Mouse (Mus musculus) cerebellum, adult 8-10 months (tissue): ENCODE results near the gene Celsr1.
A peak's percentile ranks its signal among the peaks of the same experiment; 100 is the strongest.

Source experiments
- DNase-seq: peaks from one replicate; pipeline ENCODE4 v3.0.0; 2022

Celsr1 gene

GRCm38 (mm10) chr15:85949421-85950164 is 84.0 kb downstream of the Celsr1 start:
- DNase-seq: no peak

DNA sequence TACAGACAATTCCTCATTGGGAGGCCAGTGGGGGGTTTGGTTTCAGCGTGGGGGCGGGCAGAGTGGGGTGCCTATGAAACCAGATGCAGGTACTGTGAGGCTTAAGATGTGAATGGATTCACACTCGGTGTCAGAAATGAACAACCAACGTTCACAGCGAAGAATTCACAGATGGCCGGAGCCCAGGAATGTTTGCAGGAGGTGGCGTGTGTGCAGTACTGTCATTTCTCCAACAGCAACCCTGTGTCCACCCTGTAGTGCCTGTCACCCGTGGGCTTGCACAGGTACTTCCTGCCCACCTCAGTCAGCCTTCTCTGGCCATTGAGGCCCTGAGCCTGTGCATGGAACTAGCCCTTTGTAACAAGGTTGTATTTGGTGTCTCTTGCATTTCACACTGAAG is 85.6 kb downstream of the Celsr1 start:
- DNase-seq: no peak

DNA sequence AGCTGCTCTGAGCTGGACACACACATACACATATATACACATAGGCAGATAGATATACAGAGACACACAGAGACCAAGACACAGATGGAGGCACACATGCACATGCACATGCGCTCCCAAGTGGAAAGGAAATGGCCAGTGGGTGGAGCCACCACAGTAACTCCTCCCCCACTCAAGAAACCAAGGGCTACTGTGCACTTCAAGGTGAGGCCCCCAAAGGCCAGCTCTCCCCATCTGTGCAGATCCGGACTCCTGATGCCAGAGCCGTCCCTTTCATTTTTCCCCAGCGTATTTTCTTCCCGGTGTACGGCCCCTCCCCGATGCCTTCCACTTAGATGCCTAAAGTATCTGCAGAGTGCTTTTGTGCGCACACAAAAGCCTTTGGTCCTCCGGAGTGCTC is 86.0 kb downstream of the Celsr1 start:
- DNase-seq: no peak

- no peak for DNase-seq
Observed at GRCm38 (mm10) chr15:85935627-85936049, 97.9 kb downstream of the Celsr1 start.

DNA sequence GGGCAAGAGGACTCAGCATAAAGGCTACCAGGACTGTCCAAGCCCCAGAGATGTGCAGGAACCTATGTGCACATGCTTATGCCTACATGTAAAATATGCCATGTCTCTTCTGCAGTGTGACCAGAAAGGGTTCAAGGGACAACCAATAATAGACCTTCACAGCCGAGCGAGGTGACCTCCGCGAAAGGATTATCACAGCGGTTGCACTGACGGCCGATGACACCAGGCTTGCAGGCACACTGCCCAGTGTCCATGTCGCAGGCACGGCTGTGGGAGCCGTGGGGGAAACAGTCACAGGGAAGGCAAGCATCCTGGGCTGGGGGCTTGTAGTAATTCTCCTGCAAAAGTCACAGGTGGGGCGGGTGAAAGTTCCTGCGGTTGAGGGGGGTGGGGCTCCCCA is 105.4 kb downstream of the Celsr1 start:
- no peak for DNase-seq

- no peak for DNase-seq
Observed at GRCm38 (mm10) chr15:85921855-85922254, 111.7 kb downstream of the Celsr1 start.

DNA sequence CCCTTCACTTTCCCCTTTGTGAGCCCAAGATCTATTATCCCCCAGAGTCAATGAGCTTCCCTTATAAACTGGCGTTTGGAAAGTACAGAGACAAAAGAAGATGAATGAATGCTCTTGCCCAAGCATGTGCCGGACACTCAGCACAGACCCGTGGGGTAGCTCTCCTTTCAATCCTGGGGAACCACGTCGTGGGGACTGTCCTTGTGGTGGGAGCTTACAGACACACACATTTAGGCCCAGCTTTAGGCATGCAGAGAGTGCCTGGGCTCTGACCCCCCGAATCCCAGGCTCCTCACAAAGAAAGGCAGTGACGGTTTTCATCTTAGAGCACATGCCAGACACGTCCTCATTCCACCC is 113.7 kb downstream of the Celsr1 start:
- no peak for DNase-seq

- DNase-seq: no peak
Observed at GRCm38 (mm10) chr15:85919191-85919891, 114.2 kb downstream of the Celsr1 start.

DNA sequence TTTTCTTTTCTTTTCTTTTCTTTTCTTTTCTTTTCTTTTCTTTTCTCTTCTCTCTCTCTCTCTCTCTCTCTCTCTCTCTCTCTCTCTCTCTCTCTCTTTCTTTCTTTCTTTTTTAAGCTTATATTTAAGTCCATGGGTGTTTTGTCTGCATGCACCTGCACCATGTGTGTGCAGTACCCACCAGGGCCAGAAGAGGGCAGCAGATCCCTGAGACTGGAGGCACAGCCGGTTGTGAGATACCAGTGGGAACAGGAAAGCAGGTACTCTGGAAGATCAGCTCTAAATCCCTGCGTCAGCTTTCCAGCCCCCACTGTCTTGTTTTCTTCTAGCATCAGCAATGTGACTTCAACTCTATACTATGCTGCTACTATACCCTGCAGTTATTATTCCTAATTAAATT is 120.0 kb downstream of the Celsr1 start:
- no peak for DNase-seq

DNA sequence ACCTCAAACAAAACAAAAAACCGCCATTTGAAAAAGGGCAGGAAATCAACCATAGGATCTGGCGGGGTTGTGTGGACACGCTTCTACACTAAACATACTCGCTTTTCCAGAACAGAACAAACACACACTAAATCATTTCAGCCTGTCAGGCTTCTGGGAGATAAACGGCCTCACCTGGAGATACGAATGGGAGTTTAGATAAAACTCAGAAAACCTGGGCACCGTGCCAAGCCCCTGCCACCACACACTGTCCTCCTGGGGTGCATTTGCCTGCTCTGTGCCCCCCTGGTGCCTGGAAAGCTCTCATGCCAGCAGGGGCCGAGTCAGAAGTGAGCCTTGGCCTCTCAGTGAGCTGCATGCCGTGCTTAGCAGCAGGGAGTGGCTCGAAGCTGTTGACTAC is 123.6 kb downstream of the Celsr1 start:
- DNase-seq: no peak

GRCm38 (mm10) chr15:85909492-85909829 is 124.1 kb downstream of the Celsr1 start:
- no peak for DNase-seq

DNA sequence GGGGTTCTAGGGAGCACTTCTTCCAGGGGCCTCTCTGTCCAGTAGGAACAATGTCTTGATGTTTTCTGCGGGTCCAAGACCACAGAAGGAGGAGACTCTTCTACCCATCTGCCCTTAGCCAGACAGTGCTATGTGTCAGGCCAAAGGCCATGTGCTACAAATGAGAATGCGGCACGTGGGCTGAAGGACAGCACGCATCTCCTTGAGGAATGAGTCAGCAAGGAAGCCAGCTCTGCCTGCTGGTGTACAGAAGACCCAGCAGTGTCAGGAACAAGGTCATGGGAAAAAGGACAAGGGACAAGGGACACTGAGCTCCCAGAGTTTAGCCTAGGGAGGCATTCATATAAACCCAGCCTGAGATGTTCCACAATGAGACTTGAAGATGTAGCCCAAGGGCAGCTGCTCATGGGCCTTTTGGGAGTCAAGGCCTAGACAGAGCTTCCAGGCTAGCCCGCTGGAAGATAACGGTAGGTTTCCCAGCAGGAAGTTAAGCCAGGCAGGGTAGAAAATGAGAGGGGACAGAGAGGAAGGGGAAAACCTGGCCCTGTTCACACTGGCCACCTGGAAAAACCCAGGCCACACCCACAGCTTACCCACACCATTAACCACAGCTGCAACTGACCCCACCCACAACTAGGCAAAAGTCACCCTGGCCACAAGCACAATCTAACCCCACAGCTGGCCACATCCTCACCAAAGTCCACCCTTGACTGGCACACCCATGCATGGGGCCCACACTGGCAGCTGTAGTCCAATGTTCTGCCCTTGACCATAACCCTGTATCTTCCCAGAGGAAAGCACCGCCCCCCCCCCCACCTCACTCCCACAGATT is 124.7 kb downstream of the Celsr1 start:
- DNase-seq: no peak

DNA sequence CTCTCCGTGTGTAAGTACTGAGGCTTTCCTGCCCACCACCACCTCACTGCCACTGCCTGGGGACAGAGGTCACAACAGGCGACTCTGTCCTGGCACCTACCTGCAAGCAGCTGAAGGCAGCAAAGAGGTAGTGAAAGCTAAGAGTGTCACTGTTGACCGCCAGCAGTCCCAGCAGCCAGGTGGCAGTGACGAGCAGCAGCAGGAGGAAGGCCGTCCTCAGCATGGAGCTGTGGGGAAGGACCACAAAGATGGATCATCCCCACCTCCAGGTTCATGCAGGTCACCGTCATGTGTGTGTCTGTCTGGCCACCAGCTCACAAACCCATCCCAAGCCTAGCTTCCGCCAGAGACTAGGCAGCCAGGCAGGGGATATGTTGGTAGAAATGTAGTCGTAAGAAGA is 129.8 kb downstream of the Celsr1 start:
- DNase-seq: no peak

DNA sequence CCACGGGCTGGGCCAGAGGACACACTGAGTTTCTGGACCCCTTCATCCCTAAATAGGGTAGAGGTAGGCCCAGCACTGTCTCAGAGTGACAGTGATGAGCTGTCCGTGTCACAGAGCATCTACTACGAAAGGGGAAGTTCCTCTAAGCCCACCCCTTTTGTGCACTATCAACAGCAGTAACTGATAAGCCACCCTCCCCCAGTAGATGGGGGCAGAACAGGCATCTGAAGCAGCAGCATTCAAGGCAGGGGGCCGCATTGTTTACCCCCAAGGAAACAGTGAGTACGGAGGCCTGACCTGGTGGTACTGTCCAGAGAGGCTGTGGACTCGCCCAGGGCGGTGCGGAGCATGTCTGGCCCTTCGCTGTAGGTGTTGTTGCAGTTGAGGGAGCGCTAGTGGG is 131.1 kb downstream of the Celsr1 start:
- no peak for DNase-seq

DNA sequence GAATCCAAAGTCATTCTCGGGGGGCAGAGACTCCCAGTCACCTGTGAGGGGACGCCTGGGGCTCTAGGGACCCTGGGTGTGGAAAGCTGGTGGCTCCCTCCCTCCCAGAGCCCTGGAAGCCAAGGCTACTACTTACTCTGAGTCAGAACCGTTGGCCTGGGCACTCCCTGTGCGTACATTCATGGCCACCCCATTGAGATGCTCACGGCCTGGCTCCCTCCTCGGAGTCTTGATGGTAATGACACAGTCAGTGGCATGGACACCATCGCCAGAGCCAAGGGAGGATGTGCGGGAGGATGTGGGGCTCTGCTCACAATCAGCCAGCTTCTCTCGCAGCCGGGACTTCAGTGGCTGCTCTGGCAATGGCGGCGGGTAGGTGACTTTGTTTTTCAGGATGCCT is 132.8 kb downstream of the Celsr1 start:
- no peak for DNase-seq

- DNase-seq: no peak
Observed at GRCm38 (mm10) chr15:85900318-85900717, 133.3 kb downstream of the Celsr1 start.

DNA sequence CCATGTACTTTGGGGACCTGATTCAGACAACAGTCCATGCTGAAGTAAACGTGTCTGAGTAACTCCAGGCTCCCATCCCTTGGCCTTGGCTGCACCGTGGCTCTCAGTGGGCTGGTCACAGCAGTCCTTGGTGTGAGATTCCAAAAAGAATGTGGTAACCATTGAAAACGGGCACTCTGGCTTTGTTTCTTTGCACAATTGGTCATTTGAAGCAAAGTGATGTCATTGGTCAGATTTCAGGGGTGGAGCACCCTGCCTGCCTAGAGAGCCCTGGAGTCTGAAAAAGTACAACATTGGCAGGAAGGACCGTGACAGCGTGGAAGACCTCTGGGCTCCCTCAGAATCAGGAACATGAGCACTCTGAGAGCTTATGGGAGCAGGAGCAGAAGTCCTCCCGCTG is 134.2 kb downstream of the Celsr1 start:
- DNase-seq: no peak

GRCm38 (mm10) chr15:85897113-85897512 is 136.5 kb downstream of the Celsr1 start:
- DNase-seq: no peak

- peak; percentile 84 for DNase-seq
Observed at GRCm38 (mm10) chr15:85896284-85896683, 137.3 kb downstream of the Celsr1 start.

- DNase-seq: no peak
Observed at GRCm38 (mm10) chr15:85893871-85894270, 139.7 kb downstream of the Celsr1 start.

DNA sequence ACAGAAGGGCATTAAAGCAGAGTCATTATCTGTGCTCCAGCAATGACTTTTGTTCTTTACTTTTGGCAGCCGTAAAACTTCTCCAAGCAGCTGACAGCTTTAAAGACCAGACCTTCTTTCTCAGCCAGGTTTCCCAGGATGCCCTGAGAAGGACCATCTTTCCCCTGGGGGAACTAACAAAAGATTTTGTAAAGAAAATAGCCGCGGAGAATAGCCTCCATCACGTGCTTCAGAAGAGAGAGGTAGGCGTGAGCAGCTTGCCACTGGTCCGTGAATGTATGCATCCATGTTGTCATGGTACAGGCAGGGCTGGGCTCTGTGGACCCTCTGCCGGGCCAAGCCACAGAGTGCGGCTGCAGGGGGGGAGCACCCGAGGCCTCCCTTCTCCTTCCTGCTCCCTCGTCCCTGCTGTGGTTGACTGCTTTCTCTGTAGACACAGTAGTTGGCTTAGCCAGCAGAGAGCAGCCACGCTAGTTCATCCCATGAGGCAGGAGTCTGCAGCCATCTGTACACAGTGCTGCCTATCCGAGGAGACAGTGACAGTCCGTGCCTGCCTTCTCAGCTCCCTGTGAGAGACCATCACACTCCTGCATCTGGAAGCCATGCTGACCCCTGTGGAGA is 141.0 kb downstream of the Celsr1 start:
- no peak for DNase-seq

DNA sequence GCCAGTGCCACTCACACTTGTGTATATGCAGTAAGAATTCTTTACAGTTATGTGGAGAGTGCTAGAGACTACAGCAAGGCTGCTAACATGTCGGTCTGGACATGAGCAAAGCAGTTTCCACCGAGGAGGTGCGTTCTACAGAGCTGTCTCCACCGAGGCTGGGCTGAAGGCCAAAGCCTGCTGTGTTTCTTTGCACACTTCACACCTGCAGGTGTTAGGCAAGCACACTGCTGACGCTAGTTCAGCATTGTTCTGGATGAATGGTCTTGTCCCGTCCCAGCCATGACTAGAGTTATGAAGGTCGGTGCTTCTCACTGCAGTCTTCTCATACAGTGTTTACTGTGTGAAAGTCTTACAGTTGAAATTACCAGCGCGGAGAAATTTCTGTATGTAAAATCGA is 141.6 kb downstream of the Celsr1 start:
- no peak for DNase-seq

DNA sequence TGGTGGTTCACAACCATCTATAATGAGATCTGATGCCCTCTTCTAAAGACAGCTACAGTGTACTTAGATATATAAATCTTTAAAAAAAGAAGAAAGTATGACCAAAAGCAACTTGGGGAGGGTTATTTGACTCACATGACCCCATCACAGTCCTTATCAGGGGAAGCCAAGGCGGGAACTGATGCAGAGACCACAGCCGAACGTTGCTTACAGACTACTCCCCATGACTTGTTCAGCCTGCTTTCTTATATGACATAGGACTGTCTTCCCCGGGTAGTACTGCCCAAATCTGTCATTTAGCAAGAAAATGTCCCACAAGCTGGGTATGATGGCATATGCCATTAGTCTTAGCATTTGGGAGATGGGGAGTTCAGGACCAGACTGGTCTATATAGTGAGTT is 144.3 kb downstream of the Celsr1 start:
- DNase-seq: no peak

GRCm38 (mm10) chr15:85885606-85886005 is 148.0 kb downstream of the Celsr1 start:
- DNase-seq: no peak
